Mouse (Mus musculus): ENCODE measurements around the gene Ccdc142.

Gene Ccdc142

GRCm38 (mm10) chr6:83137576-83137950, 36.2 kb downstream of the Ccdc142 start:
- no peak for DNase-seq (ENCODE audit: low read depth in 2 of 2, low spot score in 2 of 2)

- no peak for DNase-seq (ENCODE audit: low read depth in 2 of 2, low spot score in 2 of 2)
These were observed 36.7 kb downstream of the Ccdc142 start for GRCm38 (mm10) chr6:83138056-83138455.

- DNase-seq (ENCODE audit: low read depth in 2 of 2, low spot score in 2 of 2) = no peak
These were observed 38.6 kb downstream of the Ccdc142 start for GRCm38 (mm10) chr6:83140044-83140443.

GRCm38 (mm10) chr6:83141636-83142035, 40.2 kb downstream of the Ccdc142 start:
- no peak for DNase-seq (ENCODE audit: low read depth in 2 of 2, low spot score in 2 of 2)

GRCm38 (mm10) chr6:83142211-83142731, 40.9 kb downstream of the Ccdc142 start:
- DNase-seq (ENCODE audit: low read depth in 2 of 2, low spot score in 2 of 2) = no peak

- DNase-seq (ENCODE audit: low read depth in 2 of 2, low spot score in 2 of 2) = no peak
These were observed 41.5 kb downstream of the Ccdc142 start for GRCm38 (mm10) chr6:83142886-83143285.

GRCm38 (mm10) chr6:83145209-83145608, 43.8 kb downstream of the Ccdc142 start:
- no peak for DNase-seq (ENCODE audit: low read depth in 2 of 2, low spot score in 2 of 2)

GRCm38 (mm10) chr6:83145805-83146204, 44.4 kb downstream of the Ccdc142 start:
- no peak for DNase-seq (ENCODE audit: low read depth in 2 of 2, low spot score in 2 of 2)

- DNase-seq (ENCODE audit: low read depth in 2 of 2, low spot score in 2 of 2) = no peak
These were observed 45.9 kb downstream of the Ccdc142 start for GRCm38 (mm10) chr6:83147280-83147679.

- no peak for DNase-seq (ENCODE audit: low read depth in 2 of 2, low spot score in 2 of 2)
These were observed 50.3 kb downstream of the Ccdc142 start for GRCm38 (mm10) chr6:83151721-83152120.

GRCm38 (mm10) chr6:83153038-83153437, 51.6 kb downstream of the Ccdc142 start:
- no peak for DNase-seq (ENCODE audit: low read depth in 2 of 2, low spot score in 2 of 2)

GRCm38 (mm10) chr6:83153485-83153884, 52.1 kb downstream of the Ccdc142 start:
- no peak for DNase-seq (ENCODE audit: low read depth in 2 of 2, low spot score in 2 of 2)

- no peak for DNase-seq (ENCODE audit: low read depth in 2 of 2, low spot score in 2 of 2)
These were observed 54.3 kb downstream of the Ccdc142 start for GRCm38 (mm10) chr6:83155552-83156238.

GRCm38 (mm10) chr6:83156259-83156684, 54.9 kb downstream of the Ccdc142 start, which contains the start of the genes Wdr54 and 1700003E16Rik:
Wdr54 (minus strand) TSS chr6:83156397.
1700003E16Rik (plus strand) TSS chr6:83156404.
- no peak for DNase-seq (ENCODE audit: low read depth in 2 of 2, low spot score in 2 of 2)
